Mouse (Mus musculus): ENCODE measurements around the gene Nwd1.
"Not testable (repeated sequence)": the region's sequence is repeated elsewhere in the genome, so short reads cannot be mapped to it uniquely, and the experiment has no call there.

Gene Nwd1

DNA sequence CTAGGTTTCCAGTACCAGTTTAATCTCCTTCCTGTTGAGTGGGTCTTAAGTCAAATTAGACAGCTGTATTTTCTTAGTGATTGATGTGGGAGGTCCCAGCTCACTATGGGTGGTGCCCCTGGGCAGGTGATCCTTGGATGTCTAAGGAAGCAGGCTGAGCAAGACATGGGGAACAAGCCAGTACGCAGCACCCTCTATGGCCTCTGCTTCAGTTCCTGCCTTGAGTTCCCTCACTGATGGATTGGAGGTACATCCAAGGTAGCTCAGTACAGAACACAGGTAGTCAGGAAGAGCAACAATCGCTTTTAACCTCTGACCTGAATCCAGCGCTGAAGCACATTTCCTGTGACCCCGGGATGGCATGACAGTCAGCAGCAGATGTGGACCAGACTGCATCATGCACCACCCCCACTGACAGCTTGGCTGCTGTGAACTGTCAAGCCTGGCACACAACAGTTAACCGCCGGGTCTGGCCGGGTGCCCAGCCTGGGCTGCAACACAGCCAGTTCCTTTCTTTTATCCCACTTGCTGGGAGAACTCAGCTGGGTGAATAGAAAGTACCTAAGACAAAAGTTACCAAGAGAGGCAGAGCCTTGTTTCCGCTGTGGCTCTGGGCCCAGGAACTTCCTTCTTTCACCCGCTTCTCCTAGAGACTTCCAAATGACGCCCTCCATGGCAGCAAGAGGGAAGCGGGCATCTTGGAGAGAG lies at the start of gene Nwd1:
TSS of gene Nwd1 (plus strand) at position 652 of the 708 bp plus-strand sequence.
- DNase-seq (ENCODE audit: low spot score in 2 of 2) = peak; percentile 50 to 75

DNA sequence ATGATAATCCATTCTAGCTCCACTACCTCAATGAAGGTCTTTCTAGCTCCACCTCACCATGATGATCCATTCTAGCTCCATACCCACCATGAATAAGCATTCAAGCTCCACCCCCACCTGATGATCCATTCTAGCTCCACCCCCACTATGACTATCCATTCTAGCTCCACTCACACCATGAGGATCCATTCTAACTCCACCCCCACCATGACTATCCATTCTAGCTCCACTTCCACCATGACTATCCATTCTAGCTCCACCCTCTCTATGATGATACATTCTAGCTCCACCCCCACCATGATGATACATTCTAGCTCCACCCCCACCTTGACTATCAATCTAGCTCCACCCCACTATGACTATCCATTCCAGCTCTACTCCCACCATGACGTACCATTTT lies 3.6 kb upstream of the Nwd1 start:
- DNase-seq (ENCODE audit: low spot score in 2 of 2) = no peak

DNA sequence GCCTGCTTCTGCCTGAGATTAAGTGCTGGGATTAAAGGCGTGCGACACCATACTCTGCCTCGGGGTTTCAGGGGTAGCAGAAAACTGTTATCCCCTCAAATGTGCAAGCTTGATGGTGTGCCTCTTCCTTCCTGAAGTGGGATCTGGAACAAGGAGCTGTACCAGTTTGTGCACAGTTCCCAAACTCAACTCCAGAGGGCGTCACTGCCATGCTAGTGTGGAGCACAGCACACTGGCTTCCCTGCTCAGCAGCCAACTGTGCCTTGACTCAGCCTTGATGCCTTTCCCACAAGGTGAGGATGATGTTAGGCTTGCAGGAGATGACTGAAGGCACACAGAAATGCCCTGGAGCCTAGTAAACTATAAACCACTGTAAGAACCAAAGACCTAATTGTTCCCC lies 1.9 kb upstream of the Nwd1 start:
- DNase-seq (ENCODE audit: low spot score in 2 of 2) = no peak

DNA sequence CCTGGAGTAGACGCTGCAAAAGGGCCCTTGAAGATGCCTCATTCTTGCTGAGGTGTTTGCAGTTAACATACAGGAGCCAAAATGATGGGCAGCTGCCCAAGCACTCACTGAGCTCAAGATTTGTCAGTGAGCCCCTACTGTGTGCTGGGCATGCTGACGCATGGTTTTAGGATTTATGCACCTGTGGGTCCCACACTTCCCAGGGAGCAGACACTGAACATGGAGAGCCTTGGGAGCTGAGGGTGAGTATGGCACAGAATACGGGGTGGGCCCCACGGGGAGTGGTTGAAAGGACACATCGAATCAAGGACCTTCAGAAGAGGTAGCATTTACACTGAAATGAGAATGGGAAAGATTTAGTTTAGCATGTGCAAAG lies 245 bp downstream of the Nwd1 start:
- no peak for DNase-seq (ENCODE audit: low spot score in 2 of 2)

DNA sequence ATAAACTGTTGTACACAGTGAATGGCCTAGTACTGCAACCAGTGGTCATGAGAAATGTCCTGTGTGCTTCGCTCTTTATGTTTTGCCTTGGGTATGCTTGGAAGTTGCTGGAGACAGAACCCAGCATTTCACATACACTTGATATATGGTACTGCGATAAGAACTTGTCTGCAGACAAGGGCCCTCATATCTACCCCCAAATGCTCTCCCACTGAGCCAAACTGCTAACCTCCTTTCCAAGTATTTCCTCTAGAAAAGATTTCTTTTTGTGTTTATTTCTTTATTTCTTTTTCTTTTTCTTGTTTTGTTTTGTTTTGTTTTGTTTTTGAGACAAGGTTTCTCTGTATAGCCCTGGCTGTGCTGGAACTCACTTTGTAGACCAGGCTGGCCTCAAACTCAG lies 4.2 kb downstream of the Nwd1 start:
- no peak for DNase-seq (ENCODE audit: low spot score in 2 of 2)

DNA sequence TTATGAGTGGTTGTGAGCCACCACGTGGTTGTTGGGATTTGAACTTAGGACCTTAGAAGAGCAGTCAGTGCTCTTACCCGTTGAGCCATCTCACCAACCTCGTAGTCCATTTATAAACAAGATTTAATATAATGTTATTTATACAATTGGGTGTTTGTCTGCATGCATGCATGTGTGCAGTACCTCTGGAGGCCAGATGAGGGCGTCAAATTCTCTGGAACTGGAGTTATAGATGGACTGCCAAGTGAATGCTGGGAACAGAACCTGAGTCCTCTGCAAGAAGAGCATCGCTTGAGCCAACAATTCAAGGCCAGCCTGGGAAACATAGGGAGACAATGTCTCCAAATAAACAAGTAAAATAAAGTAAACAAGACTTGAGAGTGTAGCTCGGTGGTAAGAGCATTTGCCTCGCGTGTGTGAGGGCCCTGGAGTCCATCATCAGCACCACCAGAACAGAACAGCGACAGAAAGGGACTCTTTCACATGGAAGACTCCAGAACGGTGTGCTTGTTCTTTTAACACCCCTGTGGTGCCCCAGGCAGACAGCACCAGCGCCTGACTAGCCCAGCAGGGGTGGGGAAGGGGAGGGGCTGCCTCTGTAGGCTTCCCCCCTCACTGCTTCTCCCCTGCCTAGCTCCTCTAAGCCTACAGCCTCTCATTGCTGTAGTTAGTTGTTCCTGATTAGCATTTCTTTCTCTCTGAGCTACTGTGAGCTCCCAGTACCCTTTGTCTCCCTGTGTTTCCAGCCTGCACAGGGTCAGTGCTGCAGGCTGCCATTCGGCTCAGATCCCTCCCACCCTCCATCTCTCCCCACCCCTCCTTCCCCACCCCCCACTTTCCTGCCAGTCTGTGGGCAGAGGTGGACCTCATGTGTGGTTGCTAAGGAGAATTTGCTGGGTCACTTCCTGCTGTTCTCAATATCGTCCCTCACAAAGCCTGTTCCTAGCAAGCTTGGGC lies 8.3 kb downstream of the Nwd1 start:
- DNase-seq (ENCODE audit: low spot score in 2 of 2) = no peak

DNA sequence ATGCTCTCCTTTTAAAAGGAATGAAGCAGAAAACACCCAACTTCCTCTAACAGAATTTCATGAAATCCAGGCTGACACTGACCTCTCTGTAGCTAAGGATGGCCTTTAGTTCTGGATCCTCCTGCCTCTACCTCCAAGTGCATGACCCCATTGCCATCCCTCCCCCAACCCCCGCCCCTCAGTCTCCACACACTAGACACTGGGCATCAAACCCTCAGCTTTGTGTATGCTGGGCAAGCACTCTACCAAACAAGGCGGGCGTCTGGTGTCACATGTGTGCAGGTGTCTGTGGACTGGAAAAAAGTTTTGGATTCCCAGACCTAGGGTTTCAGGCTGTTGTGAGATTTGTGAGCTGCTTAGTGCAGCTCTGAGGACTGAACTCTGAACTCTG lies 9.0 kb downstream of the Nwd1 start:
- no peak for DNase-seq (ENCODE audit: low spot score in 2 of 2)

DNA sequence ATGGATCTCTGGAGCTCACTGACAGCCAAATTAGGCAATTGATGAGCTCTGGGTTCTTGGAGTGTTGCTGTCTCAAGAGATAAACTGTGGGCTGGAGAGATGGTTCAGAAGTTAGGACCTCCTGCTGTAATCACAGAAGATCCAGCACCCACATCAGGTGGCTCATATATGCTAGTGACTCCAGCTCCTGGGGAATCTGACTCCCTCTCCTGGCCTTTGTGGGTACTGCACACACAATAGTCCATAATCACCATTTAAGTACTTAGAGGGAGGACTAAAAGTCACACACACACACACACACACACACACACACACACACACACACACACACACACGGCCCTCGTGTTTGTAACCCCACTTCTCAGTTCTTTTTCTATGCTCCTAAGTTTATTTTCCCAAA lies 13.5 kb downstream of the Nwd1 start:
- DNase-seq (ENCODE audit: low spot score in 2 of 2) = no peak

DNA sequence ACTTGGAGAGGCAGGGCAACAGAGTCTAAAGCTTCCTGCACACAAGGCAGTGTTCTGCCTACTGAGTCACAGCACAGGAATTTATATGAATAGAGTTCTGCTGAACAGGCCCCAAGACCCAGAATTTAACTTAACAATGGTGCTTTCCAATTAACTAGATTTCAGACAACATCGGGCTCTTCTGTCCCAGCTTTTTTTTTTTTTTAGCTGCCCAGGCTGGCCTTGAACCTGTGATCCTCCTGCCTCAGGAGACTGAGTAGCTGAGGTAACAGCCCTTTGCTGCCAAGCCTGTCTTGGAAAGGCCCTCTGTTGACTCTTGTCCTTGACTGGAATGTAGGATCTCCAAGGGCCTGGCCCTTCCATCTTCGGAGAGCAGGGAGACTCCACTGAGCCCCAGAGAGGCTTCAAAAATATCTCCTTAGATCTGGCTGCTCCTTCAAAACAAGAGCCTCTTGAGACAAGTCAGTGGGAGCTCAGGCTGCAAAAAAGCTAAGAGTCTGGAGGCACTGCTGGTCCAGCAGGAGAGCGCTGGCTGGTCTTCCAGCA lies 17.7 kb downstream of the Nwd1 start:
- DNase-seq (ENCODE audit: low spot score in 2 of 2) = no peak

DNA sequence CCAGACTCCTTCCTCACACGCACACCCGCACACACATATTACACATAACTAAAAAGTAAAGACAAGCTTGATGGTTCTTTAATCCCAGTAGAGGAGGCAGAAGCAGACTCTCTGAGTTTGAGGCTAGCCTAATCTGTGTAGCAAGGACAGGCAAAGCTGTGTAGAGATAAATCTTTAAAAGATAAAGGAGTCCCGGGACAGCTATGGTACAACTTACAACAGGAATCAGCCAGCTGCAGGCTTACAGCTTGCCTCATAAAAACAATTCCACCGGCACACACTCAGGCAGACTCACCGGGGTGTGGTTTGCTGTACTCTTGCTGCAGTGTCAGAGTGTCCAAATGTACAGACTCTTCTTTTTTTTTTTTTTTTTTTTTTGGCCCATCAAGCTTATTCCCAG lies 18.2 kb downstream of the Nwd1 start:
- no peak for DNase-seq (ENCODE audit: low spot score in 2 of 2)

DNA sequence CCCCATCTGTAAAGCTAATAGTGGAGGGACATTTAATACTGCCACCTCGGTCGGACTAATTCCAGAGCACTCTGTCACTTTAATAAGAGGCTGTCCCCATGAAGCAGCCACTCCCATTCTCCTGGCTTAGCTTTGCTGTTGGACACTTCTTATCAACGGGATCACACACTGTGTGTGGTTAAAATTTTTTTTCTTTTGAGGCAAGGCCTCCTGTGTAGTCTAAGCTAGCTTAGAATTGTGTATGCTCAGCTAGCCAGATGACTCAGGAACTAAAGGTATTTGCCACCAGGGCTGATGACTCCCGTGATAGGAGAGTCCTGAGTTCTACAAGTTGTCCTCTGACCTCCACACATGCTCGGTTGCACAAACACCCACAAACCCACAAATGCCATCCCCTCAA lies 18.9 kb downstream of the Nwd1 start:
- no peak for DNase-seq (ENCODE audit: low spot score in 2 of 2)

DNA sequence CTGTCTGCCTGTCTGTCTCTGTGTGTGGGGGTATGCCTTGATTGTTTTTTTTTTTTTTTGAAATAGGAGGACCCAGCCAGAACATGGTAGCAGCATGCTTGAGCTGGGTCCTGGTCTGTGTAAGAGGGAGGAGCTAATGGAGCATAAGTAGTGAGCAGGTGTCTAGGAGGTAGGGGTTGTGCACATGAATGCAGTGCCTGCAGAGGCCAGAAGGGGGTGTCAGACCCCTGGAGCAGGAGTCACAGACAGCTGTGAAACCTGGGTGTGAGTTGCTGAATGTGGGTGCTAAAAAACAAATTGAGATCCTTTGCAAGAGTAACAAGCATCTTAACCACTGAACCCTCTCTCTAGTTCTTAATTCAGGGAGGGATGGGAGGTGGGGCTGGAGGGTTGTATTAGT lies 22.4 kb downstream of the Nwd1 start:
- no peak for DNase-seq (ENCODE audit: low spot score in 2 of 2)

DNA sequence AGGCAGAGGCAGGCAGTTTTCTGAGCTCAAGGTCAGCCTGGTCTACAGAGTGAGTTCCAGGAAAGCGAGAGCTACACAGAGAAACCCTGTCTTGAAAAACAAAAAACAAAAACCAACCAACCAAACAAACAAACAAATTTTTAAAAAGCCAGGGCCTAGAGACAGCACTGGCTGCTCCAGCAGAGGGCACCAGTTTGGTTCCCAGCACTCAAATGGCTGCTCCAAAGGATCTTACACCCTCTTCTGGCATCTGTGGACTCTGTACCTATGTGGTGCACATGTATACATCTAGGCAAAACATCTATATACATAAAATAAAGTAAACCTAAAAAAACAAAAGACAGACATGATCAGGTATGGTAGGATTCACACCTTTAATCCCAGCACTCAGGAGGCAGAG lies 26.3 kb downstream of the Nwd1 start:
- DNase-seq (ENCODE audit: low spot score in 2 of 2) = no peak

DNA sequence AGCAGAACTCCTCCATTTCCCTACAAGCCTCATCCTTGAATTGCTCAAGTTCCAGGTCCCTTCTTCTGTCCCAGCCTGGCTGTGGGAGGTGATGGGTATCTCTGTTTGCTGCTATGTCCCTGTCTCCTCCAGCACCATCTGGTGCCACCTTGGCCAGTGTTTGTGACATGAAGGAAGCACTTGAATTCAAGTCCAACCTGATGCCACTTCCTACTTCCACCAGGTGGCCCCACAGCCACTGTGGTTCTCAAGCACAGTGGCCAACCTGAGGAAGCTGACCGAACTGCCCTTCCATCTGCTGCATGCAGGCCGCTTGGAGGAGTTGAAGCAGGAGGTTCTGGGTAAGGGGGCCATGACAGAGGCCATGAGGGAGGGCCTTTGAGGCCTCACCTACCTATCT lies 27.7 kb downstream of the Nwd1 start:
- DNase-seq (ENCODE audit: low spot score in 2 of 2) = no peak

DNA sequence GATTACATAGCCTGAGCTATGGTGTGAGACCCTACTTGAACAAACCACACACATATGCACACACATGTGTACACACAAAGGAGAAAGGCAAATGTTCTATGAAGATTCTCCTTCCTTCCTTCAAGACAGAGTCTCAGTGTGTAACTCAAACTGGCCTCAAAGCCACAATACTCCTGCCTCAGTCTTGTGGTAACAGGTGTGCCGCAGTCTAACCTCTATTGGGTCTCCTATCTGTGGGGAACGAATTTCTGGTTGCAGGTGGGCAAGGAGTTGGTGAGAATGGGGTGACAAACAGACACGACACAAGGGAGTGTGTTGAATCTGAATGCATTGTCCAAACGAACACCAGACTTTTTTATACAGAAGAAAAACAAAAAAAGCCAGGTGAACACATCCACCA lies 29.9 kb downstream of the Nwd1 start:
- DNase-seq (ENCODE audit: low spot score in 2 of 2) = no peak

DNA sequence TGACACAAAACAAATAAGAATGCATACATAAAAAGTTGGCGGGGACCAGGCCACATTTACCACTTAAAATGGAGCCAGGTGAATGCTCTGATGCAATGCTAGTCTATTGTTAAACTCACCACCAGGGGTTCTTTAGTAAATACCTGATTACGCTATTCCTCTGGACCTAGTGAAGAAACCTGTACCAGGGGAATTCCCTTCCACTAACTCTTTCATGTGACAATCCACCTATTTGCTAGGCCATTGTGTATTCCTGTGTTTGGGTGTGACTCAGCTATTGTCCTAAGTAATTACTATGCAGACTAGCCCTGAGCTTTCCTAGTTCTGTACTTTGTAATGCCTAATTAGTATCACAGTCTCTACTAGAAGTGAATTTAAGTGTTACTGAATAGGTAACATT lies 30.3 kb downstream of the Nwd1 start:
- DNase-seq (ENCODE audit: low spot score in 2 of 2) = not testable (repeated sequence)

DNA sequence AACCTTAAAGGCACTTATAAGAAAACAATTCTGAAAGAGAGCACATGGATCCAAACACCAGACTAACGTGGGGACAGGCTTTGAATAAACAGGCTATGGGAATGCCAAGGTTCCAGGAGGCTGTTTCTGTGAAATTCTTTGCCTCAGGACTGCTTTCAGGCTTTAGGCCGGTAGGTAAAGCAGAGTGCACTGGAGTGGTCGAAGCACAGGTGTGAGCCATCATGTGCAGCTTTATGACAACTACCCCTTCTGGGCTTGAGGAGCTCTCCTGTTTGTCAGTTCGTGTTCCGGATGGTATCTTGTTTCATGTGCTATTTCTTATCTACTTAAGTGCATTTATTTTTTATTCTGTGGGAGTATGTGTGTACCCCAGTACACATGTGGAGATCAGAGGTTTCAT lies 30.8 kb downstream of the Nwd1 start:
- no peak for DNase-seq (ENCODE audit: low spot score in 2 of 2)

DNA sequence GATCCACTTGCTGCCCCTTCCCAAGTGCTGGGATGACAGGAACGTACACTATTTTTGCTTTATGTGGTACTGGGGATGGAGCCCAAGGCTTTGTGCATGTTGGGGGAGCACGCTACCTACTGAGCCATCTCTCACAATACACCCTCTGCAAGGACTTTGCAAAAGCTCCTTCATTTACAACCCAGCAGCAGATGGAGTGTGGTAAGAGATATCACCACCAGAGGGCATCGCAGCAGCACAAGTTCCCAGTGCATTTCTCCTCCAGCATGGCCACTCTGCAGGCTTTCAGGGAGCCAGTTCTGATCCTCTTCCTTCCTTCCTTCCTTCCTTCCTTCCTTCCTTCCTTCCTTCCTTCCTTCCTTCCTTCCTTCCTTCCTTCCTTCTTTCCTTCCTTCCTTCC lies 33.6 kb downstream of the Nwd1 start:
- peak in 1 of 2 experiments; percentile 22 for DNase-seq (ENCODE audit: low spot score in 2 of 2)

DNA sequence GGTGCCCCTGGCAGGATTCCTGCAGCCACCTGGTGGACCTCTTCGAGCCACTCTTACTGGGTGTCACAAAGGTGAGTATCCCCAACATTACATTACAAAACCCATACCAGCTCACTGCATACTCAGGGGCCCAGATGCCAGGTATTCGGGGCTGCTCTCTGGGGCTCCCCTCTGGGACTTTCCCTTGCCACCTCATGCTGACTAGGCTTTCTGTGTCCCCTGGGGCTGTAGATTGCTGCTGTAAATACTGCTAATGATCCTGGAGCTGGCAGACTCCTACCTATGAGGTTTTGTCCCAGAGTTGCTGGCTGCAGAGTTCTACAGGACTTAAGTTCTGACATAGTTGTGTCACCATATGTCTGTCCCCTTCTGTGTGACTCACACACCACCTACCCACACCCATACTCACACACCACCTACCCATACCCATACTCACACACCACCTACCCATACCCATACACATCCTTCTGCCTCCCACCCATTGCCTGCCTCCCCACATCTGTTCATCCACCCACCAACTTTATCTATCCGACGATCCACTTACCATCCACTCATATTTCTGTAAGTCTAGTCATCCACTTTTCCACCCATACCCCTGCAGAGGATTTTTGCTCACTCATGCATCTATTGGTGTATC lies 35.7 kb downstream of the Nwd1 start:
- DNase-seq (ENCODE audit: low spot score in 2 of 2) = no peak

DNA sequence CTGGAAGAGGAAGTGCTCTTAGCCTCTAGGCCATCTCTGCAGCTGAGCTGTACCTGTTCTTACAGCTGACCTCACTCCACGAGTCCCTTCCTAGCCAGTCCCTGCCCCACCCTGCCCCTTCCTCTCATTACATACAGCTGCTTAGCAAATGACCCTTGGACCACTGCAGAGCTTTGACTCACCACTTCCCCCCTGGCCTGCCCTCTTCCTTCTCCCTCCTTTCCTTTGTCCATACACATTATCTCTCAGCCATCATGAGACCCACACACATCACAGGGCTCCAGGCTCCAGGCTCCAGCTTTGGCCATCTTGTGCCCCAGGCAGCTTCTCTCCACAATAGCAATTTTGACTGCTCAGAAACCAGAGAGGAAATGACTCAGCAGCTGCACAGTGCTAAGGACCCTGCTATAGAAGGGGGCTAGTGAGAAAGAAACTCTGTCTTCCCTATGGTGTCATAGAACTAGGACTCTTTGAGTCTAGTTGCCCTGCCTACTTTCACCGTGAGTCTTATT lies 36.6 kb downstream of the Nwd1 start:
- DNase-seq (ENCODE audit: low spot score in 2 of 2) = no peak

DNA sequence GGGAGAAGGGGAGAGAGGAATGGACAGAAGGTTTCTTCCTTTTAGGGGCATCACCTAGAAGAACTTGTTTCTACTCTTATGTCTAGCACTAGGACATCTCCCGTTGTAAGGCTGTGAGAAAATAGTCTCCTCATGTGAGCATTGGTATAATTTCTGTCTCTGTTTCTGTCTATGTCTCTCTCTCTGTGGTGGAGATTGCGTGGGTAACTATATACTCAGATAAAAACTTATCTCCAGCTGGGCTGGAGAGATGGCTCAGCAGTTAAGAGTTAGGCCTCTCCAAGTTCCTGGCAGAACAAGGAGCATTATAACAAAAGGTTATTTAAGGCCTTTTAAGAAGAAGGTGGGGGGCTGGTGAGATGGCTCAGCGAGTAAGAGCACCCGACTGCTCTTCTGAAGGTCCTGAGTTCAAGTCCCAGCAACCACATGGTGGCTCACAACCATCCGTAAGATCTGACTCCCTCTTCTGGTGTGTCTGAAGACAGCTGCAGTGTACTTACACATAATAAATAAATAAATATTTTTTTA lies 37.1 kb downstream of the Nwd1 start:
- DNase-seq (ENCODE audit: low spot score in 2 of 2) = not testable (repeated sequence)

DNA sequence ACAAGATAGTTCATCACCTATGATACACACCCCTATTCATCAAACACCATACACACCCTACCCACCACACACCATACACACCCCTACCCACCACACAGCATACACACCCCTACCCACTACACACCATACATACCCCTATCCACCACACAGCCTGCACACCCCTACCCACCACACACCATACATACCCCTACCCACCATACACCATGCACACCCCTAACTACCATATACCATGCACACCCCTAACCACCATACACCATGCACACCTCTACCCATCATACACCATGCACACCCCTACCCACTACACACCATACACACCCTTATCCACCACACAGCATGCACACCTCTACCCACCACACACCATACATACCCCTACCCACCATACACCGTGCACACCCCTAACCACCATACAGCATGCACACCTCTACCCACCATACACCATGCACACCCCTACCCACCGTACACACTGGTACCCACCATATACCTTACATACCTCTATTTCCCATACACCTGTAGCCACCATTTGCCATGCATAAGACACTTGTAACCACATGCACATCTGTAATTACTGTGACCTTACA lies 51.9 kb downstream of the Nwd1 start:
- DNase-seq (ENCODE audit: low spot score in 2 of 2) = no peak
